Mouse (Mus musculus) midbrain, embryonic 13.5 days (tissue): ENCODE results near the gene Tpm1. TPM values are rescaled to one million over a fixed set of nuclear protein-coding genes. Genes with fewer than 3 reads are reported as not detected.

Source experiments
- ATAC-seq: fragments of 200-750 bp; cut with Nextera tagmentation; 2 replicates; pipeline ENCODE4 v1.8.0; 2017; ENCODE audit warnings: mild to moderate bottlenecking, moderate TSS enrichment, moderate library complexity
- H3K27ac ChIP-seq: fragments of 300-500 bp; sonication (generic); 2 replicates; pipeline ENCODE4 v1.5.1; 2015; ENCODE audit warnings: inconsistent platforms, mild to moderate bottlenecking, moderate library complexity
- H3K27me3 ChIP-seq: fragments of 300-500 bp; sonication (generic); 2 replicates; pipeline ENCODE4 v1.6.1; 2015; ENCODE audit warnings: mild to moderate bottlenecking, inconsistent platforms
- H3K36me3 ChIP-seq: fragments of 300-500 bp; sonication (generic); 2 replicates; pipeline ENCODE4 v1.6.1; 2015; ENCODE audit warnings: mild to moderate bottlenecking, inconsistent platforms
- H3K4me1 ChIP-seq: fragments of 300-500 bp; sonication (generic); replicated peaks from 2 replicates; pipeline ENCODE4 v1.6.1; 2015; ENCODE audit warnings: inconsistent platforms
- H3K4me2 ChIP-seq: fragments of 300-500 bp; sonication (generic); replicated peaks from 2 replicates; pipeline ENCODE4 v1.6.1; 2015; ENCODE audit warnings: moderate library complexity, mild to moderate bottlenecking, inconsistent platforms
- H3K4me3 ChIP-seq: fragments of 300-500 bp; sonication (generic); replicated peaks from 2 replicates; pipeline ENCODE4 v1.5.1; 2015; ENCODE audit warnings: mild to moderate bottlenecking, inconsistent platforms
- H3K9ac ChIP-seq: fragments of 300-500 bp; sonication (generic); replicated peaks from 2 replicates; pipeline ENCODE4 v1.6.1; 2015; ENCODE audit warnings: mild to moderate bottlenecking, inconsistent platforms
- H3K9me3 ChIP-seq: fragments of 300-500 bp; sonication (generic); 2 replicates; pipeline ENCODE4 v1.6.1; 2016; ENCODE audit warnings: mild to moderate bottlenecking, inconsistent platforms
- WGBS: fragments of 180-500 bp; shearing (Covaris S2); methylation state at CpG from one replicate; pipeline ENCODE4 v1.1.7; 2015; 5-methylcytosine and 5-hydroxymethylcytosine counted together
- polyA plus RNA-seq: library from polyadenylated mRNA; unstranded; fragments of >200 nt; fragmentation: Nextera tagmentation; extraction: Ambion mirVana; gene quantifications from 2 replicates; pipeline ENCODE4 v1.2.1, GENCODE M21; 2015

Tpm1 gene
- polyA plus RNA-seq, 1 experiment from 2014 or later, result 118 TPM

GRCm38 (mm10) chr9:67071596-67071995 lies 22.4 kb upstream of the Tpm1 start:
- H3K4me2 ChIP-seq, result no peak overlapping the region
- 45% methylated on average over 7 of the region's 7 CpGs for WGBS
- ATAC-seq, result no peak
- H3K9me3 ChIP-seq, result no peaks in the 10 kb centered on the region
- H3K27ac ChIP-seq, result no peak overlapping the region
- H3K36me3 ChIP-seq, result no peaks in the 10 kb centered on the region
- no peaks in the 10 kb centered on the region for H3K27me3 ChIP-seq
- no peaks in the 10 kb centered on the region; the same call in 1 of the 2 replicates for H3K4me1 ChIP-seq
- no peak overlapping the region for H3K9ac ChIP-seq
- no peak overlapping the region for H3K4me3 ChIP-seq

GRCm38 (mm10) chr9:67071103-67071502 lies 21.9 kb upstream of the Tpm1 start:
- Histone ChIP-seq H3K4me3 (no peak overlapping the region), H3K27me3 (no peaks in the 10 kb centered on the region), H3K4me1 (no peaks in the 10 kb centered on the region; the same call in 1 of the 2 replicates), H3K27ac (no peak overlapping the region), H3K4me2 (no peak overlapping the region), H3K9ac (no peak overlapping the region), H3K9me3 (no peaks in the 10 kb centered on the region), H3K36me3 (no peaks in the 10 kb centered on the region)
- WGBS, result 30% methylated on average over 6 of the region's 6 CpGs
- no peak for ATAC-seq

- no peak overlapping the region for H3K4me2 ChIP-seq
- no peak overlapping the region for H3K27ac ChIP-seq
- no peak overlapping the region for H3K9ac ChIP-seq
- H3K4me1 ChIP-seq, result no peaks in the 10 kb centered on the region; the same call in 1 of the 2 replicates
- ATAC-seq, result no peak
- H3K36me3 ChIP-seq, result no peaks in the 10 kb centered on the region
- H3K9me3 ChIP-seq, result no peaks in the 10 kb centered on the region
- 91% methylated on average over 6 of the region's 6 CpGs for WGBS
- no peaks in the 10 kb centered on the region for H3K27me3 ChIP-seq
- no peak overlapping the region for H3K4me3 ChIP-seq
Observed at GRCm38 (mm10) chr9:67066616-67067015, 17.4 kb upstream of the Tpm1 start.

- Histone ChIP-seq H3K9me3 (no peaks in the 10 kb centered on the region), H3K4me2 (no peak overlapping the region), H3K36me3 (no peaks in the 10 kb centered on the region), H3K27ac (no peak overlapping the region), H3K27me3 (no peaks in the 10 kb centered on the region), H3K9ac (no peak overlapping the region), H3K4me1 (no peaks in the 10 kb centered on the region), H3K4me3 (no peak overlapping the region)
- ATAC-seq, result no peak
- 88% methylated on average over 12 of the region's 12 CpGs for WGBS
Observed at GRCm38 (mm10) chr9:67059714-67060113, 10.5 kb upstream of the Tpm1 start.

- no peak overlapping the region for H3K9ac ChIP-seq
- no peak overlapping the region for H3K4me3 ChIP-seq
- H3K27ac ChIP-seq, result no peak overlapping the region
- no peaks in the 10 kb centered on the region for H3K36me3 ChIP-seq
- no peaks in the 10 kb centered on the region for H3K4me1 ChIP-seq
- H3K9me3 ChIP-seq, result no peaks in the 10 kb centered on the region
- H3K27me3 ChIP-seq, result no peaks in the 10 kb centered on the region
- WGBS, result 65% methylated on average over 6 of the region's 6 CpGs
- ATAC-seq, result no peak
- no peak overlapping the region for H3K4me2 ChIP-seq
Observed at GRCm38 (mm10) chr9:67058366-67058765, 9.2 kb upstream of the Tpm1 start.

- no peak overlapping the region for H3K27ac ChIP-seq
- no peaks in the 10 kb centered on the region for H3K9me3 ChIP-seq
- WGBS, result 79% methylated on average over 6 of the region's 6 CpGs
- no peak for ATAC-seq
- H3K4me1 ChIP-seq, result peaks cover 29% of the 10 kb centered on the region
- no peaks in the 10 kb centered on the region for H3K36me3 ChIP-seq
- no peak overlapping the region for H3K4me3 ChIP-seq
- peaks cover 61% of the 10 kb centered on the region for H3K27me3 ChIP-seq
- no peak overlapping the region for H3K4me2 ChIP-seq
- no peak overlapping the region for H3K9ac ChIP-seq
Observed at GRCm38 (mm10) chr9:67050736-67051337, 1.6 kb upstream of the Tpm1 start.

GRCm38 (mm10) chr9:67049836-67050235 lies 630 bp upstream of the Tpm1 start:
- Histone ChIP-seq H3K9ac (peak overlapping the region; percentile 61; the same call in 1 of the 2 replicates), H3K4me2 (peak overlapping the region; percentile 91), H3K9me3 (no peaks in the 10 kb centered on the region), H3K36me3 (no peaks in the 10 kb centered on the region), H3K4me3 (peak overlapping the region; percentile 52), H3K27me3 (peaks cover 69% of the 10 kb centered on the region), H3K4me1 (peaks cover 29% of the 10 kb centered on the region), H3K27ac (no peak overlapping the region)
- WGBS, result 16% methylated on average over 7 of the region's 7 CpGs
- no peak for ATAC-seq

GRCm38 (mm10) chr9:67048483-67049085 lies 622 bp downstream of the Tpm1 start:
- Histone ChIP-seq H3K9ac (peak overlapping the region; percentile 71), H3K27ac (no peak overlapping the region), H3K9me3 (no peaks in the 10 kb centered on the region), H3K27me3 (peaks cover 72% of the 10 kb centered on the region), H3K36me3 (no peaks in the 10 kb centered on the region), H3K4me2 (peak overlapping the region; percentile 91), H3K4me3 (peak overlapping the region; percentile 52), H3K4me1 (peaks cover 32% of the 10 kb centered on the region)
- ATAC-seq, result no peak
- under 1% methylated on average over 26 of the region's 26 CpGs for WGBS

GRCm38 (mm10) chr9:67047606-67048482 lies 1.4 kb downstream of the Tpm1 start:
- peaks cover 72% of the 10 kb centered on the region for H3K27me3 ChIP-seq
- 1% methylated on average over 50 of the region's 50 CpGs for WGBS
- peak overlapping the region; percentile 91 for H3K4me2 ChIP-seq
- H3K27ac ChIP-seq, result no peak overlapping the region
- H3K36me3 ChIP-seq, result no peaks in the 10 kb centered on the region
- H3K9me3 ChIP-seq, result no peaks in the 10 kb centered on the region
- H3K4me1 ChIP-seq, result peaks cover 32% of the 10 kb centered on the region
- ATAC-seq, result no peak
- H3K4me3 ChIP-seq, result peak overlapping the region; percentile 52
- peak overlapping the region; percentile 71 for H3K9ac ChIP-seq

GRCm38 (mm10) chr9:67046881-67047605 lies 2.2 kb downstream of the Tpm1 start:
- WGBS, result 5% methylated on average over 15 of the region's 15 CpGs
- H3K27ac ChIP-seq, result no peak overlapping the region
- H3K9me3 ChIP-seq, result no peaks in the 10 kb centered on the region
- H3K9ac ChIP-seq, result peak overlapping the region; percentile 71; the same call in 1 of the 2 replicates
- H3K4me1 ChIP-seq, result peaks cover 40% of the 10 kb centered on the region
- ATAC-seq, result no peak
- peak overlapping the region; percentile 52 for H3K4me3 ChIP-seq
- peaks cover 70% of the 10 kb centered on the region for H3K27me3 ChIP-seq
- no peaks in the 10 kb centered on the region for H3K36me3 ChIP-seq
- H3K4me2 ChIP-seq, result peak overlapping the region; percentile 91

- Histone ChIP-seq H3K4me1 (peaks cover 49% of the 10 kb centered on the region), H3K4me3 (no peak overlapping the region), H3K9ac (no peak overlapping the region), H3K9me3 (no peaks in the 10 kb centered on the region), H3K36me3 (no peaks in the 10 kb centered on the region), H3K4me2 (no peak overlapping the region), H3K27me3 (peaks cover 61% of the 10 kb centered on the region), H3K27ac (no peak overlapping the region)
- WGBS, result 11% methylated on average over 5 of the region's 5 CpGs
- ATAC-seq, result no peak
Observed at GRCm38 (mm10) chr9:67045966-67046602, 3.1 kb downstream of the Tpm1 start.
